Mouse (Mus musculus) layer of hippocampus, adult 18-20 months (tissue): Measurements from ENCODE around the gene Gria1. TPM values are rescaled to one million over a fixed set of nuclear protein-coding genes. Genes with fewer than 3 reads are reported as not detected.

Experiments
- DNase-seq, 2 experiments: peaks; one replicate each; pipeline ENCODE4 v3.0.0; 2022; ENCODE audit warnings: low spot score in 2 of 2
- total RNA-seq, 2 experiments: library from RNA; stranded (reverse); gene quantifications; 2 replicates each; pipeline ENCODE4 v1.2.3; 2021

The Gria1 gene
- total RNA-seq, 2 experiments from 2014 or later, result 712 to 732 TPM

DNA sequence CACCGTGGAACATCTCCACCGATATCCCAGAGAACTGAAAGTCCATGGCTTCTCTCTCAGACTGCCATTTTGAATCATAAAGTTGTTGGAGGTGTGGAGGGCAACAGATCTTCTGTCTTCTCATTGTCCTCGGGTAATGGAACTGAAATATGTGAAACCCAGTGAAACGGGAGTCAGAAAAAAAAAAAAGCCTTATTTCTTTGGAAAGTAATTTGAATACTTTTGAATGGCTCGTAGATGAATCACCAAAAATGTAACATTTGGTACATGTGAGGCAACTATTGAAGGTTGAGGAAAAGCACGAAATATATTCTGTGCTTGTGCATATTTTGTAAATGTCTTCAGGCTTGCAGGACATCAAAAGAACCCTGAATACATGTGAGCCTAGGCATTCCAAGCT lies 151.7 kb downstream of the Gria1 start:
- no peak for DNase-seq

DNA sequence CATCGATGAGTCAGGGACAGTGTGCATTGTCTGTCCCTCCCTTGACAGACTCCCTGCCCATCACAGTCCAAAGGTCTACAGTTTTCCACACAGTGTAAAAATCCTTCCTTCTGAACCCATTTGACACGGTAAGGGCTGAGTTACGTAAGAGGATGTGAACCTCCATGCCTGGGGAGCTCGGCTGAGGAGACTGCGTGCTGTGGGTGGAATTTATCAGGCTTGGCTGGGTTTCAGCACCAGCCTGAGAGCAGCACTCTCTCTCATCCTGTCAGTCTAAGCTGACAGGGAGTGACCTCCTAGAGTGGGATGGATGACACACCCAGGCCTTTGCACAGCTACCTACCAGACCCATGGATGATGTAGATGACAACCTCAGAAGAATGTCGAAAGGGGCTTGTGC lies 158.9 kb downstream of the Gria1 start:
- peak in 1 of 2 experiments; percentile 70 for DNase-seq

DNA sequence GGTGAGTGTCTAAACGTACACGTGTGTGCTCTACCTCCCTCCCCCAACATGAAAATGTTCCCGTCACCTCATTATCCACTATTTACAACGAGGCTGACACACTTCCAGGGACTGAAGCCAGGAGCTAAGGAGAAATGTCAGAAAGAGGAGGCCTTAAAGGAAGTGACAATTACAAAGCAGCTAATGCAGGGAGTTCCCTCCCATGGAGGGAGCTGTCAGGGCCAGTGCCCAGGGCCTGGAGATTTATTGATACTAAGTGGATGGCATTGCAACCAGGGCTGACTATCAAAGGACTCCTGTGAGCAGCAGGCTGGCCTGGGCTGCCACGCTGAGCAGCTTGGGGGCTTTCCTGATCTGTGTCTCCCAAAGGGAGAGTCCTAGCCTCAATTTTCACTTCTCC lies 163.0 kb downstream of the Gria1 start:
- DNase-seq, result no peak

DNA sequence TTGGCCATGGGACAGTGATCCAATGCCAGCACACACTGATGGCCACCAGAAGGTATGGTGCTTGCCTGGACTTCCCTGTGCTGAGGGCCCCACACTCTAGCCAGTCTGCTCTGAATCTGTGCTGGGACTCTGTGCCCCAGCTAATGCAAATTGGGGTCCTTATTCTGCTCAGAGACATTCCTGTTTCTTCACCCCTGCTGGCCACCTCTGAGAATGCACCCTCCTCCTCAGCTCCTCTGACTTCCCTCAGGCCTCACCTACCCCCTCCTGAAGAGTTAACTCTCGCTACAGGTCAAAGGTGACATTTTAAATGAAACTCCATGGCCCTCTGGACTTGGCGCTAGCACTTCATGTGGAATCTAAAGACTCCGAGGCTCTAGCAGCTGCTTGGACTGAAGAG lies 165.4 kb downstream of the Gria1 start:
- DNase-seq, result no peak

DNA sequence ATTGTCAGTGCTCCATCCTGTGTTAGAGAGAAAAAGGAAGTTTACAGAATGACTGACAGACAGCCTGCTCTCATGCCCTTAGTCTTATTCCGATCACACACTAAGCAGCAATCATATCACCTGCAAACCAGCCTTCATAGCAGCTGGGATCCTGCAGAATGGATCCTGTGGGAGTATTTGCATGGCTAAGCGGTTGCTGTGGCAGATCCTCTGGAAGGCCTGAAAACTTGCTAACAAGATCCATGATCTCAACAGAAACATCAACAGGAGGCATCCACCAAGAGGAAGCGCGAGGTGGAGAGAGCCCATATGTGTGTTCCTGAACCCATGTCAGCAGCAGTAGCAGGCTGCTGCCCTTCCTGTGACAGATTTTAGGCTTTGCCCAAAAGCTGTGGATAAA lies 173.0 kb downstream of the Gria1 start:
- no peak for DNase-seq

DNA sequence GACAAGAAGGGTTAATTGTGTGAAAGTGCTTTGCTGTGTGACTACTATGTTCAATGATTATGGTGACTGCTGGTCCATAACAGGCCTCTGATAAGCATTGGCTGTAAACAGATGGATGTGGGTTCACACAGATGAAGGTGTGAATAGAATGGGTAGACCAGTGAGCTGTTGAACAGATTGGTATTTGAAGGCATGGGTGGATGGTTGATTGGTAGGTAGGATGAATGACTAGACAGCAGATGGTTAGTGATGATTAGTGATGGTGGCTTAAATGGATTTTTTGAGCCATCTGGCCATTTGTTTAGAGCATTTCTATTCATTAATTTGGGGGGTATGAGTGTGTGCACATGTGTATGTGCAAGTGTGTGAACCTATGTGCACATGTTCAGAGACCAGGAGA lies 173.9 kb downstream of the Gria1 start:
- DNase-seq, result peak in 1 of 2 experiments; percentile 73

DNA sequence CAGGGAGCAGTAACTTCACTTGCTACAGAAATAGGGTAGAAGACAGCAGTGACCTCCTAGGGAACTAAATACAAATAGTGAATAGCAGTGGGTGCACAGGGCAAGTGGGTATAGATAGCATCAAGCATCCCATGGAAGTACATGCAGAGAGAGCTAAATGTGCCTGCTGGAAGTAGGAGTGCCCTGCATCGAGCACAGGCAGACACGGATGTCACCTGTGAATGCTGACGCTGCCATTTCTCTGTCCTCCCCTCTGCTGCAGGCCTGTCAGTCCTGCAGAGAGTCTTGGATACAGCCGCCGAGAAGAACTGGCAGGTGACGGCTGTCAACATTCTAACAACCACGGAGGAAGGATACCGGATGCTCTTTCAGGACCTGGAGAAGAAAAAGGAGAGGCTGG lies 178.2 kb downstream of the Gria1 start:
- DNase-seq, result no peak

DNA sequence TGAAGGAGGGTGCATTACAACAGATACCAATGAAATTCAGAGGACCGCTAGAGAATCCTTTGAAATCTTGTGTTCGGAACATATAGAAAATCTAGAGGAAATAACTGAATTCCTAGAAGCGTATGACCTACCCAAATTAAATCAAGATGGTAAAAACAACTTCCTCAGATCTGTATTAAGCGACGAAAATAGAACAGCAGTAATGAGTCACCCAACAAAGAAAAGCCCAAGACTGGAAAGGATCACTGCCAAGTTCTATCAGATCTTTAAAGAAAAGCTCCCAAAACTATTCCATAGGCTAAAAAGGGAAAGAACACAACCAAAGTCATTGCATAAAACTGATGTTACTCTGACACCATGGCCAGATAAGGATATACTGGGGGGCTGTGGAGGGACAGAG lies 183.6 kb downstream of the Gria1 start:
- no peak for DNase-seq

DNA sequence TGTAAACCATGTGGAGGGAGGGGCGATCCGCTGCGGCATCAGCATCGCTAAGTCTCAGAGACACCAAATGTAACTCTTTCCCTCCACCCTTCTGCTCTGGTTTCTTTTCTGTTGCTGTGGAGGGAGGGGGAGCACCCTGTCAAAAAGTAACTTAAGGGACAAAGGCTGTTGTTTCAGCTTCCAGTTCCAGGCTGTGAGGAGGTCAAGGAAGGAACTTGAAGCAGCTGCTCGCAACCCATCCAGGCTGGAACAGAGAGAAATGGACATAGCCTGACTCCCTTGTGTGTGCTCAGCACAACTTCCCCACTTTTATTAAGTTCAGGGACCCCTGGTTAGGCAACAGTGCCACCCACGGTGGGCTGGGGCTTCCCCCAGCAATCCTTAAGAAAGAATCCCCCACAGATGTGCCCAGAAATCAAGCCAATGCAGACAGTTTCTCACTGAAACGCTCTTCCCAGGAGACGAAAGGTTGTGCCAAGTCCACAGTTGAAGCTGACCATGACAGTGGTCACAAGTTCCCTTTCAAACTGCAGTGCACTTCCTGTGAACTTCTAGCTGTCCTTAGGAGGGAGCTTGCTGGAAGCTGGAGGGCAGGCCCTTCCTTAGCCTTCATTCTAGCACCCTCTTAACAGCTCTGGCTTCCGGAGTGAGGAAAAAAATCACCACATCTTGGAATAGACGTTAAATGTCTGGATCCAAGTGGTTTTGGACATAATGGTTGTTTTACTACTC lies 190.2 kb downstream of the Gria1 start:
- no peak for DNase-seq

DNA sequence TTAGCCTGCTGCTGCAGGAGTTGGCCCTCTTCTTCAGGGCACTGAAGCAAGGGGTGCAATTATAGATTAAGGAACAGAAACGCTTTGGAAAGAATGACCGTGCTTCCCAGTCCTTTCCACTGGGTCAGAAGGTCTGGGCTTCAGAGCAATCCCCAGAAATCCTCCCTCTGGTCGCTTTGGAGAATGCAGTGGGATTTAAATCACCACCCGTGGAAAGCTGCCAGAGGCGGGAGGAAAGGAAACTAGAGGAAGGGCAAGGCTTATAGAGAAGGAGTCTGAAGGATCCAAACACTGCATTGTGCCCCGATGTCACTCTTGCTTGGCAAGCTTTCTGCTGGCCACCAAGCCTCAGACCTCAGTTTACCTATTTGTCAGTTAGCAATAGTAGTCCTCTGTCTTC lies 193.2 kb downstream of the Gria1 start:
- no peak for DNase-seq

DNA sequence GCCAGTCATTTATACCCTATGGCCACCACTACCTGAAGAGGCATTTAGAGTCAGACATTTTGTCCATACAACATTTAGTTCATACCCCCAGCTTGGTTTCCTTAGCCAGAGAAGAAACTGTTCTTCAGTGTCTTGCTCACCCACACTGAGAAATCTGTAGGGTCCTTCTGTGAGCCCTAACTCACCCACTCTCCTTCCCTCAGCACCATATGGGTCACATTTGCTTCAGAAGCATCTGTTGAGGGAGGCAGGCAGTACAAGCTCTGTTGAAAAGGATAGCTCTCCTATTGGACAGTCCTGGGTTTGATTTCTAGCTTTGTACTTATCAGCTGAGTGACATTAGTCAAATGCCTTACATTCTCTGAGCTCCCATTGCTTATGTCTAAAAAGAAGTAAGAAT lies 196.1 kb downstream of the Gria1 start:
- peak; percentile 63 to 80 for DNase-seq

DNA sequence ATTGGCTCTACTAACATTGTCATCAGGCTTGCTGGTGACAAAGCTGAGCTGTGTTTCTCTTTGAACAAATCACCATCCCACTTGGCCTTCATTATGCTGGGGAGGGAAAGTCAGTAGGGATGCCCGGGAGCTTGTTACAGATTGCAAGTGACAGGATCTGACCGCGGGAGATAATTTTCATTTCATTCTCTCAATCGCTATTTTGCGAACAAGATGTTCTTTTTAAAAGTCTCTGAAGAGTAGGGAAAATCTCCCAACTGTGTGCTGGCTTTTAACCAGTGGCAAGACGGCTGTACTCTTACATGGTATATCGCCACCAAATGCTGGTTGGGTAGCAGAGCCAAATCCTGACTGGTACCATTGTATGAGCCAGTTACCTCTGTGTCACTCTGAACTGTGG lies 202.9 kb downstream of the Gria1 start:
- DNase-seq, result peak in 1 of 2 experiments; percentile 51

DNA sequence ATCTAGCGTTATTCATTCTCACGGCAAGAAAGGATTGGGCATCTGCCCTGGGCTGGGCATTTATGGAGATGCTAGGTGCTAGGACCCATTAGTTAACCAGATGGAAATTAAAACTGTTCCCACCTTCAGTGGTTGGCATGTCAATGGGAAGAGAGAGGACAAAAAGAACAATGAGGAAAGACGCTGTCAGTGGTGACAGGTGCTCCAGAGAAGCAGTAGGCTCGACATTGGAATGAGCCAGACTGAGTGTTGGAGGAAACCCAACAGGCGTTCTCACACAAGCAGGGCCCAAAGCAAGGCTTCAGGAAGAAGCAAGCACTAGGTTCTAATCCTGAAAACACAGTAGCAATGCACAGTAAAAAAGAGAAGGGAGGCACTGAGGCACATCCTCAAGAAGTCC lies 203.4 kb downstream of the Gria1 start:
- peak; percentile 47 to 76 for DNase-seq

DNA sequence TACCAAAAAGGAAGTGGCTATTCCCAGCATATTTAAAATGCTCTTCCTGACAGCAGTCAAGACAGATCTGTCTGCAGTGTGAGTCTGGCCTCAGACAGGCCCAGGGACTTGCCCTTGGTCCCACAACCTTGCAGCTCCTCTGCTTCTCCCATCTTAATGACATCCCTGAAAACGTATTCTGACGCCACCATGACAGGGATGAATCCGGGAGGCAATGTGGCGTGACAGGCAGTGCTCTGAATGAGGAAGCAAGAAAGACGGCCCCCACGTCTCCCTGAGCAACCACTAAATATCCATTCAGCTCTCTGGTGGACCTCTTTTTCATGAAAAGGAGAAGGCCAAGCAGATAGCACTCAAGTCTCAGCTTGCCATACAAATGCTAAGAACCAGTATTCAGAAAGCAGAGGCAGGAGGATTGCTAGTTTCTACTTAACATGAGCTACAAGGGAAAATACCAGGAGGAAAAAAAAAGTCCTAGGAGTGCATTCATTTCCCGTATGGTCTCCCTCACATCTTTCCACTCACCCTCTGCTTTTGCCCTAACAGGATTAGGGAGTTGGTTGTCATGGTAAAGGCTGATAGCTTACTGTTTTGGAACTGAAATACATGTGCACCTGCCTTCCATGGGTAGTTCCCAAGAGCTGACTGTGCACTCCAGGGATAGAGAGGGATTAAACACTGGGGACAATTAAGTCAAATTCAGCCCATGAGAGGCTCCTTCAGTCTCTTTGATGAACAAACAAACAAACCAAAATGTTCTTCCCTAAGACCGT lies 211.8 kb downstream of the Gria1 start:
- no peak for DNase-seq

DNA sequence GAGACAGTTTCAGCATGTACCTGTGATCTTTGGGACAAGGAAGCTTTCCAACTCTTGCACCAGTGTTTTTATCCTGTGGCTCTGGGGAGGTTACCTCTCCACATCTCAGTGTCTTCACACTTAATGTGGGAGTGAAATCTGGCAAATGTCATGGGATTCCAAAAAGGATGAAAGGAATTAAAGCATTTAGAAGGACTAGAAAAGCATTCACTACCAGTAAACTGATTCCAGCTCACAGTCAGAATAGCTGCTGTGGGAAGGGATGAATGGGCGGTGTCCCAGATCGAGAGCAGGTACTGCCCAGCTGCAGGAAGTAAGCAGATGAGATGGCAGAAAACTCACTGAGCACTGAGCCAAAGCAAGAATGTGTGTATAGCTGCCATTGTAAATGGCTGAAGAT lies 224.3 kb downstream of the Gria1 start:
- no peak for DNase-seq

DNA sequence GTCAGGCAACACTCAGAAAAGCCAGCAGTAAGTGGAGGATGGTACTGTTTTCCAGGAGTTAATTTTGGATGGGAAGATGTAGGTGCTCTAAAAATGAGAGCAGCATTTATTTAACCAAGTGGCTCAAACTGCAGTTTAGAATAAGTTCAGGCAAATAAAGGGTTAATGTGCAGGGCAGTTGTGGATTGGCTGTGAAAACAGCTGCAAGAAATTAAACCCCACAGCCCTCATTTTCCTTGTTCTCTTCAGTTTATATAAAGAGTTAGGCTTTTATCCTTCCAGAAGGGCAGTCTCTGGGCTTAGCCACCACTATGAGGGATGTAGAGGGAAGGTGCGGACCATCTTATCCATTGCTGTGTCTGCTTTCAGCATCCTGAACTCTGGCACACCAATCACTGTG lies 225.2 kb downstream of the Gria1 start:
- no peak for DNase-seq

DNA sequence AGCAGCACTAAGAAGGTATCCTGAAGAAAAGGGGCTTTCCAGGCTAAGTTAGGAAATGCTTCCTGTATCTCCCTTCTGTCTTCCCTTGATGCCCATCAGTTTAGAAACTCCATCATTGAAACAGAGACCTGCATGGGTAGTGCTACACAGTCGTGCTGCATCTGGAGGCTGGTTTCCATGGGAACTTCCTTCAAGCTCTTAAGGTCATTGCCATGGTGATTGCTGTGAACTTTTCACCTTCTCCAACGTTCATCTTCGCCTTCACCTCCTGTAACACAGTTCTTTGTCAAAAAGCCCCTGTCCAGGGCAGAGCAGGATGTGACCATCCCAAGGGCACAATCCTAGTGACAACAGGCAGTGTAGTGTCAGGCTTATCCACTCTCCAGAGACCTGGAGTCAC lies 228.6 kb downstream of the Gria1 start:
- no peak for DNase-seq

DNA sequence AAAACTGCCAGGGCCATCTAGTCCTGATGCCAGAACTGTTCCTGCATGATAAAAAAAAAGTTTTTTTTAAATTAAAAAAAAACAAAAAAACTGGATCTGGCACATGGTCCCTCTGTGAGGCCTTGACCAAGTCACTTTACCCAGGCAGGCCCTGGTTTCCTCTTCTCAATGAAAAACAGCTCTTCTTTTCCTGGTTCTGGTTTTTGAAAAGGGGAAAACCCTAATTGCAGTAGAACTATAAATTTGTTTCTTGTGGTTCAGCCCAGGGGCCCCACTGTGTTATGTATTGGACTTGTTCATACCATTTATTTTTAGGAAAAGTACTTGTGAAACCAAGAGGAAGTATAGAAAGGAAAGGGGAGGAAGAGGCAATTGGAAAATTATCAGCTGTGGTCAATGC lies 232.6 kb downstream of the Gria1 start:
- DNase-seq, result no peak

DNA sequence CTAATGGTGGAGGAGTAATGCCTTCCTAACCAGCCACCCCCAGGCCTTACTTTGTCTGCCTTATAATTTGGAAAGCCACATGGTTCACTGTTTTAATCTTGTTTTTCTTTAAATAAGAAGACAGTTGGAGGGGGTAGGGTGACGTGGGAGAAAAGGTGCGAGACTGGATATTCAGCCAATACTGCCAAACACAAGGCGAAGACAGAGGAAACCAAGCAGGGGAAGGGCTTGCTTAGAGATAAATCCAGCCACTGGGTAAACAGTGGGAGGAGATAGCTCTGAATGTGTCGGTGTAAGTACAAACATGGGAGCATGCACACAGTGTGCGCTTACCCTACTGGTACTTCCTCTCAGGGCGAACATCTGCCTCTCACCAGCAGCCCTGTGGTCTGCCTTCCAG lies 233.4 kb downstream of the Gria1 start:
- peak in 1 of 2 experiments; percentile 42 for DNase-seq

DNA sequence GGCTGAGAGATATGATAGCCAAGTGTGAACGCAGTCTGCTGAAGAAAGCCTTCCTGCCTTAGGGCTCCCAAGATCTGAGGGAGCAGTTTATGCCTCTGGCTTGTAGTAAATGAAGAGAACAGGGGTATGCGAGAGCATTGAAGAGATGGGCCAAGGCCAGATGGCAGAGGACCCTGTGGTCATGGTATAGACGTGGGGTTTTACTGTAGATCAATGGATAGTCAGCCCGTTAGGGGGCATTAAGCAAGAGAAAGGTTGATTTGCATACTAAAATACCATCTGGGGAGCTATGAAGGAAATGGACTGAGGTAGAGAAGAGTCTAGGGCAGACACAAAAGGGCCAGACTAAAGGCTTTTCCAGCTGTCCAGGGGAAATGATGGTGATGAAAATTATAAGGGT lies 237.7 kb downstream of the Gria1 start:
- no peak for DNase-seq

DNA sequence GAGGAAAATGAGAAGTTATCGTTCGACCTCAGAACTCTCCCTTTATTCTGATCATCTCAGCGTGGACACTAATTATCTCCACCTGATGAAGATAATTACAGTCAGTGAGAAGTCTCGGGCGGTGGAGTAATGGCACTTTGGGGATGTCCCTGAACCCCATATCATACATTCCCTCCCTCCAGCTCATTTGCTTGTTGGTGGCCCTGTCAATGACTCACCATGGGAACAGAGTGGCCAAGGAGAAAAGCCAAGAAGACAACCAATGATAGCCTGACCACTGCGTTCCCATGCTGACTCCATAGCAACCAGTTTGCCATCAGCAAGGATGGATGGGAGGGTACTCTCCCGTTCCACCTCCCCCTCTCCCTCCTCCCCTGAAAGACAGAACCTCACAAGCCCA lies 238.9 kb downstream of the Gria1 start:
- DNase-seq, result no peak

DNA sequence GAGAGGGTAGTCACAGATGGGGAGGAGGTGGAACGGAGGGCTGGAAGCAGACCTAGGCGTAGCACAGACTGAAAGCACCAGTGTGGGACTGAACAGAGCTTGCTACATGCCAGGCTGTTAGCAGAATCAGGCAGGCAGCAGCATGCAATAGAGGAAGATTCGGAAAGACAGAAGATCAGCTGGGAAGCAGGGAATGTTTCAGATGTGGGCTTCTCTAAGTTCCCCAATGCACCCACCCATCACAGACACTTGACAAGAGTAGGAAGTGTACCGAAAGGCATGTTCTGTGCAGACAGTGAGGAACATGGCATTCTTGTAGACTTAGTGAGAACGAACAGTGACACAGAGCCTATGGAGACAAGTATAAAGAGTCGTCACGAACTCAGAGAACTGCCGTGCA lies 260.5 kb downstream of the Gria1 start:
- DNase-seq, result peak; percentile 73 to 89

DNA sequence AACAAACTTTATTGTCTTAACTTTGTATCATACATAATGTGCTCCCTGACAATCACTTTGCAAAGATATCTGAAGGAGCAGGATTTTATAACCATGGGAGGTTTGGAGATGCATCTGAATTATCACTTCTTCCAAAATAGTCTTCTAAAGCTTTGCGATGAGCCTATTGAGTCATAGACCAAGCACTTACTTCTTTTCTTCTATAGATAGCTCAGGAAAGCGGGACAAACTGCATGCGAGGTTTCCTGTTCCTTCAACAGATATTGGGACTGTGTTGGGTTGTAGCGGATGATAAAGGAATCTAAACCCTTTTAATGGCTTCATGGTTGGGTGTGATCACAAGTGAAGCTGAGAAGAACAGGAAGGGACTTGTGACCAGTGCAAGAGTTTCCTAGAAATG lies 263.5 kb downstream of the Gria1 start:
- DNase-seq, result no peak
